Mouse (Mus musculus): ENCODE data around the gene C1qtnf6. TPM values are rescaled to one million over a fixed set of nuclear protein-coding genes. Genes with fewer than 3 reads are reported as not detected.
A peak's percentile ranks its signal among the peaks of the same experiment; 100 is the strongest.

The C1qtnf6 gene
- total and polyA plus RNA-seq, 3 experiments: 0.15 to 1.3 TPM; not detected in 1

- DNase-seq (ENCODE audit: low read depth, low spot score): peak; percentile 90
- Histone ChIP-seq H3K4me1 (ENCODE audit: control insufficient read depth in 1 of 2, insufficient read depth in 2 of 2, low read length in 2 of 2) (peaks cover 2 to 14% of the 10 kb centered on the region in 2 experiments; a peak in 3 of 4 replicates), H3K36me3 (ENCODE audit: control insufficient read depth in 1 of 2, insufficient read depth in 2 of 2, low read length in 2 of 2) (peaks cover 0 to 6% of the 10 kb centered on the region in 2 experiments; a peak in 1 of 4 replicates), H3K79me2 (ENCODE audit: control insufficient read depth, insufficient read depth, low read length, poor library complexity) (no peaks in the 10 kb centered on the region; the same call in 1 of the 2 replicates), H3K27ac (ENCODE audit: control insufficient read depth, low read depth, low read length) (peak overlapping the region; percentile 34), H3K4me3 (ENCODE audit: control insufficient read depth in 1 of 2, insufficient read depth in 1 of 2, low read depth in 2 of 2, low read length in 2 of 2) (peak overlapping the region; percentile 67 to 96), H3K9ac (ENCODE audit: control insufficient read depth, low read depth, low read length, poor library complexity, severe bottlenecking) (peak overlapping the region; percentile 73), H3K27me3 (ENCODE audit: control insufficient read depth in 1 of 2, insufficient read depth in 2 of 2, low read length in 2 of 2) (no peaks in the 10 kb centered on the region), H3K9me3 (replicated peaks; ENCODE audit: insufficient read depth, low read length) (no peaks in the 10 kb centered on the region; the same call in 1 of the 2 replicates)
- no peak for TF ChIP-seq USF2 (IDR thresholded peaks at IDR 0.05; ENCODE audit: borderline replicate concordance in 1 of 2, insufficient read depth in 1 of 2, low read depth in 1 of 2, low read length in 2 of 2)
- no peak for TF ChIP-seq RCOR1 (IDR thresholded peaks at IDR 0.05; ENCODE audit: low read depth, low read length)
- TF ChIP-seq RAD21 (IDR thresholded peaks at IDR 0.05; ENCODE audit: low read depth, low read length): no peak
- no peak for TF ChIP-seq GATA1 (IDR thresholded peaks at IDR 0.05; ENCODE audit: low read depth, low read length)
- 0 out of 2 replicates have a peak, but pooled peaks have one; percentile 58 for TF ChIP-seq TCF12 (IDR thresholded peaks at IDR 0.05; ENCODE audit: low read depth, low read length)
- TF ChIP-seq MXI1 (IDR thresholded peaks at IDR 0.05; ENCODE audit: low read depth, low read length): 0 out of 2 replicates have a peak, but pooled peaks have one; percentile 18
- peak; percentile 76; the same call in 1 of the 2 replicates for TF ChIP-seq TBP (IDR thresholded peaks at IDR 0.05; ENCODE audit: low read depth, low read length)
- TF ChIP-seq GABPA (IDR thresholded peaks at IDR 0.05; ENCODE audit: low read depth, low read length): no peak
- TF ChIP-seq HCFC1 (IDR thresholded peaks at IDR 0.05; ENCODE audit: low read depth, low read length): peak; percentile 82
- TF ChIP-seq NELFE (IDR thresholded peaks at IDR 0.05; ENCODE audit: low read depth, low read length): peak; percentile 91
- no peak for TF ChIP-seq JUND (IDR thresholded peaks at IDR 0.05; ENCODE audit: low read depth, low read length)
- no peak for TF ChIP-seq BHLHE40 (IDR thresholded peaks at IDR 0.05; ENCODE audit: borderline replicate concordance, low read depth, low read length)
- TF ChIP-seq CHD1 (IDR thresholded peaks at IDR 0.05; ENCODE audit: low read depth, low read length): 0 out of 2 replicates have a peak, but pooled peaks have one; percentile 13
- no peak for TF ChIP-seq MAFK (IDR thresholded peaks at IDR 0.05; ENCODE audit: borderline replicate concordance, low read depth, low read length)
- TF ChIP-seq KAT2A (conservative IDR thresholded peaks at IDR 0.05; ENCODE audit: low read depth, low read length): no peak
- peak; percentile 87 for TF ChIP-seq ELF1 (IDR thresholded peaks at IDR 0.05; ENCODE audit: low read depth, low read length)
- no peak for TF ChIP-seq POLR2AphosphoS5 (IDR thresholded peaks at IDR 0.05; ENCODE audit: borderline replicate concordance, low read depth, low read length)
- TF ChIP-seq E2F4 (IDR thresholded peaks at IDR 0.05; ENCODE audit: borderline replicate concordance, low read depth, low read length): no peak
- TF ChIP-seq MYB (IDR thresholded peaks at IDR 0.05; ENCODE audit: low read depth, low read length): no peak
- TF ChIP-seq ZMIZ1 (IDR thresholded peaks at IDR 0.05; ENCODE audit: low read depth, low read length): peak; percentile 67; the same call in 1 of the 2 replicates
- TF ChIP-seq EP300 (IDR thresholded peaks at IDR 0.05; ENCODE audit: low read depth in 1 of 2, low read length in 2 of 2): no peak
- peak; percentile 87 for TF ChIP-seq POLR2AphosphoS2 (IDR thresholded peaks at IDR 0.05; ENCODE audit: low read length)
- peak; percentile 50 to 92; a peak in 2 of 4 replicates for TF ChIP-seq POLR2A (IDR thresholded peaks at IDR 0.05; ENCODE audit: control insufficient read depth in 1 of 2, insufficient read depth in 1 of 2, low read depth in 1 of 2, low read length in 2 of 2, poor library complexity in 1 of 2)
- TF ChIP-seq CTCF (IDR thresholded peaks at IDR 0.05 in 2 of 3, conservative IDR thresholded peaks at IDR 0.05 in 1 of 3; ENCODE audit: control insufficient read depth in 1 of 3, insufficient read depth in 1 of 3, low read depth in 2 of 3, low read length in 3 of 3, poor library complexity in 1 of 3, severe bottlenecking in 1 of 3): no peak
- TF ChIP-seq MAX (IDR thresholded peaks at IDR 0.05; ENCODE audit: low read length): no peak
- TF ChIP-seq ZNF384 (IDR thresholded peaks at IDR 0.05; ENCODE audit: low read depth, low read length): no peak
- TF ChIP-seq NRF1 (IDR thresholded peaks at IDR 0.05; ENCODE audit: insufficient read depth, low read depth, low read length, poor library complexity, severe bottlenecking): no peak
- TF ChIP-seq MEF2A (IDR thresholded peaks at IDR 0.05; ENCODE audit: extremely low read depth, insufficient replicate concordance, low read depth, low read length, poor library complexity, severe bottlenecking): no peak
- TF ChIP-seq ZC3H11A (IDR thresholded peaks at IDR 0.05; ENCODE audit: low read depth, low read length): no peak
- TF ChIP-seq USF1 (IDR thresholded peaks at IDR 0.05; ENCODE audit: low read depth, low read length): no peak
- no peak for TF ChIP-seq MYC (IDR thresholded peaks at IDR 0.05; ENCODE audit: low read depth, low read length)
- TF ChIP-seq ETS1 (IDR thresholded peaks at IDR 0.05; ENCODE audit: low read depth, low read length): no peak
- peak; percentile 20; the same call in 1 of the 2 replicates for TF ChIP-seq CHD2 (IDR thresholded peaks at IDR 0.05; ENCODE audit: low read length)
- TF ChIP-seq TAL1 (IDR thresholded peaks at IDR 0.05; ENCODE audit: low read length): no peak
- TF ChIP-seq SIN3A (IDR thresholded peaks at IDR 0.05; ENCODE audit: low read length): peak; percentile 49; the same call in 1 of the 2 replicates
These were observed 23.5 kb upstream of the C1qtnf6 start for GRCm38 (mm10) chr15:78554545-78555313.

Data from MEL (cell line).